Mouse (Mus musculus) cerebellum, adult 11-12 months (tissue): Measurements from ENCODE around the gene Barhl2.

ENCODE experiments used
- DNase-seq: peaks from one replicate; pipeline ENCODE4 v3.0.0; 2022

Barhl2 gene

GRCm38 (mm10) chr5:106454411-106455105 is 3.4 kb downstream of the Barhl2 start:
- DNase-seq = peak; percentile 56

DNA sequence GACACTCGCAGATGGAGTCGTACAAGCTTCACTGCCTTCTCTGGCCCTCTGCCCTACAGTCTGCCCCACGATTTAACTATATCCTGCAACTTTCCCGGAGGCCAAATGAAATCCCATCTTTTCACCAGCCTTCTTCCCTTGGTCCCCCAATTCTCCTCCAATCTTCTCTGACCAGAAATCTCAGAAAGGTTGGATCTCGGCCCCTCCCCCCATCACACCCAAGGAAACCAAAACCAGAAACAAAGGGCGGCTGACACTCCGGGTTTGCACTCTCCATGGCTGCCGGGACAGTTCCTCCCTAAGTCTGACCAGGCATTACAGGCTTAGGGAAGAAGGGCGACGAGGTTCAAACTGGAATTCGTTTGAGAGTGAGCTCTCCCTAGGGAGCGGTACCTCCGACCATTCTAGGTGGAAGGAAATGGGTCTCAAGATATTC is 4.1 kb downstream of the Barhl2 start:
- DNase-seq = peak; percentile 75

GRCm38 (mm10) chr5:106453181-106453885 is 4.6 kb downstream of the Barhl2 start:
- peak; percentile 62 for DNase-seq

GRCm38 (mm10) chr5:106452686-106453085 is 5.3 kb downstream of the Barhl2 start:
- DNase-seq = peak; percentile 50

DNA sequence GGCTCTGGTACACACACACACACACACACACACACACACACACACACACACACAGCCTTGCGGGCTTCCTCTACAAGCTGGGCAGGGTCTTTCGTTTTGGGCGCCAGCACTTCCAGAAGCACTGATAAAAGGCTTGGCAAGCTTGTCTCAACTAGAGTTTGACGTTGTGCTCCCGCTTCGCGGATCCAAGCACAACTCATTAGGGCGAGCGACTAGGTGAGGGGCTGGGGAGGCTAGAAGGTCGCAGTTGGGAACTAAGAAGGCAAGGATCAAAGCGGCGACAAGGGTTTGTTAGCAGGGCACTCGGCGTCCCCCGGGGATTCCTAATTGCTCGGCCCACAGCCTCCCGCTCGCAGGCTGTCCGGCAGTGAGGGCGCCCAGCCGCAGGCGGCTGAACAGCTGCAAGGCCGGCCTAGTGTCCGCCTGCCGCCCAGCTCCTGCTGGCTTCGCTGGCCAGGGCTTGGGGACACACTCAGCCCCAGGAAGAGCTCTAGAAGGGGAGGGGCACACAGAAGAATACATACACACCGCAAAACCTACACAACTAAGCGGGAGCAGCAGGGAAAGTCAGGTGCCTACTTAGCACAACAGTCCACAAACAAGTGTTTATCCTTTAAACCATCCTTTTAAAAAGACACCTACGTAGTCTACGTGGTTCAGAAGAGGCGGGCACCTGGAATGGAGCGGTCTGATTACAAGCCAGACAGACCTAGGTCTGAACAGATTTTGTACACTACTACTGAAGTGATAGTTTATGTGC is 6.1 kb downstream of the Barhl2 start:
- peak; percentile 68 for DNase-seq

- peak; percentile 62 for DNase-seq
Observed at GRCm38 (mm10) chr5:106450426-106451160, 7.4 kb downstream of the Barhl2 start.

DNA sequence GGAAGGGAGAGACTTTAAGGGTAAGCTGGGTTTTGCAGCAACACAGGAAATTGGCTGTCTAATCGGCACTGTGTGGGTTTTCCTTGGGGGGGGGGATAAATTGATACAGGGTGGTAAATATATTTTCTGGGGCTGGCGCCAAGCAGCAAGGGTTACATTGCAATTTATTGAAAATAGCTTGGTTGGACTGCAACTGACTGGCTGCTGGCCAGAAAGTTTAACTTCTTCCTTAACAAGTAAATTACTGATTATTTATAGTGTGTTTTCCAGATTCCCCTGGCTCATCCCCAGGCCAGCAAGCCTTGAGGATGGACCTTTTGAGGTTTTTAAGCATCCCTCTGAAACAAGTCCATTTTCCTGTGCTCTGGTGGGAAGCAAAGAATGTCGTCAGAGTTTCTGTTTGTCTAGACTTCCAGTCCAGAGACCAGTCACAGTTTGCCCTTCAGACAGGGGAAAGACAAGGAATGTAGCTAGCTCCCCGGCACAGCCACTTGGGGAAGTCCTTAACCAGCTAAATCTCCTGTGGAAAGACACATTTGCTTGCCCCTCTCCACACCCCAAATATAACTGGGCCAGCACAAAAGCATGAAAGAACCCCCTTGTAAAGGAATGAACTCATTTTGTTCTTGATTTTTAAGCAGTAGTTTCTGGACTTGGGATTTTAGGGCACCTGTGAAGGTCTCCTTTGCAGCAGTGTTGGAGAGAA is 8.1 kb downstream of the Barhl2 start:
- peak; percentile 37 for DNase-seq

- peak; percentile 54 for DNase-seq
Observed at GRCm38 (mm10) chr5:106448798-106449125, 9.2 kb downstream of the Barhl2 start.

DNA sequence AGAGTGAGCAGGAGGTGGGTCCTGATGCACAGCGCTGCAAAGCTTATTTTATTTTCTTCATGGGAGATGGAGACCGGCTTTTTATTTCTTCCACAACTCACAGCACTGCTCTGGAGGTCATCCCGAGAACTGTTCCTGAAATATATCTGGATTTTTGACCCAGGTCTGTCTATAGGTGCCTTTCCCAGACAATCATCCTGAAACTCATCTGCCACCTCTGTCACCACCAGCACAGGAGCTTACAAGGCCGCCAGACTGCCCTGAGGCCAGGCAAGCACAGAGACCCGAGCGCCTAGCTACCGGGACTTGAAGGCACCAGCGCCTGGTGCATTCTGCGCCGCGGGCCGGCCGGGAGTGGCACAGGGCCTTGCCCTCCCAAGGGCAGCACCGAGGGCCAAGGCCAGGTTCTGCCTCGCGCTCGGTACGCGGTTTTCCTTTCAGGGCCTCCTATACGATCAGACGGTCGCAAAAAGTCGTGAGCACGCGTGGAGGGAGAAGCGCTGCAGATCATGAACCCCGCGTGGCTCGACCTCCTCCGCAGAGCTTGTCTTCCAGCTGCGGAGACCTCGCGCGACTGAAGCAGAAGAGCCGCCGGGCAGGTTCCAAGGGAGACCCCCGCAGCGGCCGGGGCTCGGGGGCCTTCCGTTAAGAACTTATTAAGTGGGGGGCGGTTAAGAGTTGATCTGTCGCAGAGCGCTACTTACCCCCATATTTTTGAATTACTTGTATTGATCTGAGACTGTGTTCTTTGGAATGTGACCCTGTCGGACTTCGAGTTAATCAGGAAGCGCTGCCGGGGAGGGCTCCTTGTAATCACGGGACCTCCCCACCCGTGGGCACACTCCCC is 9.8 kb downstream of the Barhl2 start:
- peak; percentile 52 for DNase-seq

DNA sequence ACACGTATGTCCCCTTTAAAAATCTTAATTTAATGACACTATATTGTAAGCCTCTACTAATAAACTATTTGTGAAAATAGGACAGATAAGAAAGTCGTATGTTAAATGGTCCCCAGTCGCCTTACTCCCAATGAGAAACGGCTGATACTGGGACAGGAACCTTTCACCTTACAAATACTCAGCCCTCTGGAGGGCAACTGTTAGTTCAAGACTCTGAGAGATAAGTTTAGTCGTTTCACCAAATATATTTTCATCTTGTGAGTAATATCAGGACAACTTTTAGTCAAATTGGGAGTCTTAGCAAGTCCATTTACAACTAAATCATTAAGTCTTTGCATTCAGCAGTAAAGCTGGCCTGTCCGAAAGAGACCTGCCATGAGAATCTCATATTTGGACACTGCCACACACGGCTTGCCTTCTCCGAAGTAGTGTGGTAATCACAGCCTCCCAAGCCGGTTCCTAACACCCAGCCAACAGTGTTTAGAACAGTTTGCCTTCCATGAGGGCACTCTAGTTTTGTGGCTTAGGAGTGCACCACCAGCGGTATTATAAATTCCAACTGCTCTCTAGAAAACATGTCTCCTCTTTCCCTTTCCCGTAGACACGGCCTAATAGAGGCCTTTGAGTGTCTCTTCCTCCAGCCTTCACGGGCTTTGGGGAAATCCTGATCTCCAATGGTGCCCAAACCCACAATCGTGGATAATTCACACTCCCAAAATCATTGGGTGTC is 10.7 kb downstream of the Barhl2 start:
- no peak for DNase-seq

- DNase-seq = peak; percentile 90
Observed at GRCm38 (mm10) chr5:106446593-106446992, 11.4 kb downstream of the Barhl2 start.

DNA sequence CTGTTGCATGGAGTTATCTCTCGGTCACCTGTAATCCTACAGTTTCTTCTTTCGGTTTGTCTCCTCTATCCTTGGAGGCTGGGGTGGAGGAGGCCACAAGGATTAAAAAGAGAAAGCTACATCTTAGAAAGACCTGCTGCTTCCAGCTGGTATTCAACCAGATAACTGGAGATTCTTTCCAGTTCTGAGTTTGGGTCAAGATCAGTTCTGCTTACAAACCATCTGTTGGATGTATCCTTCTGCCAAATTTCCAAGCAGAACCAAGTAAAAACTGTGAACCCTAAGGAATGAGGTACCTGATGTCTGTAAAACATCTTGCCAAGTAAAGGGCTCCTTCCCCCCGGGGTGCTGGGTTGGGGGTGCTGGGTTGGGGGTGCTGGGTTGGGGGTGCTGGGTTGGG is 12.3 kb downstream of the Barhl2 start:
- DNase-seq = peak; percentile 37

DNA sequence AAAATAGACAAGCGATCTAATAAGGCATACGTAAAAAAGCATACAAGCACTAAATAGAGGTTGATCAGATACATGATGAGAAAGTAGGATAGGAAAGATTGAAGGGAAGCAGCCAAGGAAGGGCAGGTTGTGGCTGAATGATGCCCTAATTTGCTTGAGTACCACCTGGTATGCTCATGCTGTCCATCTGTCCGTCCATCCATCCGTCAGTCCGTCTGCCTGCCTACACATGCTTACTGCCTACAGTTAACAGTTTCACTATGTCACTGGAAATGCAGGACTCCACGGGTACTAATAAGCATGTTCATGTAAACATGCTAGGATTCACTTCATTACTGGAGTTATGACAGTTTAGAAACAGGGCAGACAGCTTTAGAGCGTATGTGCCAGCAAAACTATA is 19.1 kb downstream of the Barhl2 start:
- DNase-seq = no peak

DNA sequence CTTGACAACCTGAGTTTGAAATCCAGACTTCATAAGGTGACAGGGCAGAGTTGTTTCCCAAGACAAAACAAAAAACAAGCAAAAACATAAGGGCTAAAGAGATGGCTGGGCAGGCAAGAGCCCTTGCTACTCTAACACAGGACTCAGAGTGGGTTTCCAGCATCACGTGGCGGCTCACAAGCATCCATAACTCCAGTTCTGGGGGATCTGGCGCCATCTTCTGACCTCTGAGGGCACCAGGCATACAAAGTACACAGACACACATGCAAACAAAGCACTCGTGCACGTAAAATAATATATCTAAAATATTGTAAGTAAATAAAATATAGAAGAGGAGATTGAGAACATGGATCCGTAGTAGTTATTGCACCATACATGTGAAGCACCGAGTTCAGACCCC is 31.9 kb downstream of the Barhl2 start:
- DNase-seq = no peak

DNA sequence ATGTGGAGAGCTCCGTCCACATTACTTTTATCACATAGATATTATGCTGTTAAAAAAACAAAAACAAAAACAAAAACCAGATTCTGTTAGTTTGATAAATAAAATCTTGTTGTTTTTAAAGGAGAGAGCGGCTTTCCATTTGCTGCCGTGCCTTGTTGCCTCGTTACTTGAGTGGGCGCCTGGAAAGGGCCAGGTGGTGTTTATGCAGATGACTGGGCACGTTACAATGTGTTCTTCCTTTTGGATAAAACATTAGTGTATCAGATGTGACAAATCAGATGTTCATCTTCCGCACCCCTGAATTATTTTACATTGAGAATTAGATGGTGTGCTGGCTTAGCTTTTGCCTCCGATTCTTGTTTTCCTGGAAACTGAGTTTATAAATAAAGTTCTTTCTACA is 37.1 kb downstream of the Barhl2 start:
- peak; percentile 85 for DNase-seq

DNA sequence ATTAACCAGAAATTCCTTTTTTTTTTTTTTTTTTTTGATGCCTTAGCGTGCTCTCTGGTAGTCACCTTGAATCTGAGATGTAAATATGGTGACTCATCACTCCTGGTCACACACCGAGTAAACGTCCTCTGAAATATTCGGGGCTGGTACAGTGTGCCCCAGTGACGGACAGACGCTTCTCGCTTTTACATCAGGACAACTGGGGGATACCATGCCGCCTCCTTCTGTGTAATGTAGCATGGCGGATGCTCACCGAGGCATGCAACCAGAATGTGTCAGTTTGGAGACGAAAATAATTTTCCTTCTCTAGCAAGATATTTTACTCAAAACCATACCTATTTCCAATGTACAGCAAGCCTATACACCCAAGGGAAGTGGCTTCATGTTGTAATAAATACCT is 37.6 kb downstream of the Barhl2 start:
- DNase-seq = peak; percentile 74

- DNase-seq = peak; percentile 42
Observed at GRCm38 (mm10) chr5:106417210-106417609, 40.8 kb downstream of the Barhl2 start.

DNA sequence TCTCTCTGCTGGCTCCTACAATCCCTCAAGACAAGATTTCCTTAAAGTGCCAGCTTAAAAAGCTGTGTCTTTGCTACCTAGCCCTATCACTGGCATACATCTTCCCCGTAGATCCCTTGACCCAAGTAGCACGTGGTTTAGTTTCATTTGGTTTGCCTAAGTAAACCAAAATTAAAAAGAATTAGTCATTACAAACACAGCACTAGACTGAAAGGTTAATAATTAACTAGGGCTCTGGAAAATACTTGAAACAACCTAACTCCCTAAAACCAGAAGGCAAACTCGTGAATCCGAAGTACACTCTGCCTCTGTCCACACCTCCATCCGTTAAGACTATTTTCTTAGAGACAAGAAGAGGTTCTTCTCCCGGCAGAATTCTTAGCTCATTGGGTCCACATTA is 41.4 kb downstream of the Barhl2 start:
- no peak for DNase-seq

DNA sequence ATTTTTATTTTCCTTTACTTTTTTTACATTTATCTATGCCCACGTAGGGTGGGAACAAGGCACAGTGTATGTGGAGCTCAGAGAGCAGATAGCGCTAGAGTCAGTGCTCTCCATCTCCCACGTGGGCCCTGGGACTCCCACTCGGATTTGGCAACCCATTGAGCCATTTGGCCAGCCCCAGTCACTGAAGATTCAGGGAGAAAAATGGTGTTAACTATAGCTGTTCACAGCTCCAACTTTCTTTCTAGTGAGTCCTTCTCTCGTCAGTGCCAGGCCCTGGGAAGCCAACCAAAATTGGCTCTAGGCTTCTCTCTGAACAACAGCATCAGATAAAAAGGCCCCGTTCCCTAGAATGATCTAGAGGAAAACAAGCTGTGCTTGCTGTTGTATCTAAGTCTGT is 42.2 kb downstream of the Barhl2 start:
- no peak for DNase-seq

DNA sequence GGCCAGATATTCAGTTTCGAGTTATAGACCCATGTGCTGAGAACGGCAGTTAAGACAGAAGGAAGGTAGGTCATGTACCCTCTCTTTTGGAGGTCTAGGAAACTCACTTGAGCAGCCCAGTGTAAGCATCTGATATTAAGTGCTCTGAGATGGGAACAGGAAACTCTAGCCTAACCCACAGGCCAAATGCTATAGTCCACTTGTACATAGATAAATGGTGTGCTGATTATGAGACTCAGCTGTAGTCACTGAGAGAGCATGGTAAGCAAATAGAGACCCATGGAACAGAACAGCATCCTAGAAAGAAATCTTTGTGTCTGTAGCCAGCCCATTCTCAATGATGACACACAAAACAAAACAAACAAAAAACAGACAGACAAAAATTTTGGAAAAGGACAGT is 55.2 kb downstream of the Barhl2 start:
- no peak for DNase-seq
